Mouse (Mus musculus): ENCODE data around the gene Avpr2. TPM values are rescaled to one million over a fixed set of nuclear protein-coding genes. Genes with fewer than 3 reads are reported as not detected.
A peak's percentile ranks its signal among the peaks of the same experiment; 100 is the strongest.

The Avpr2 gene
- polyA plus RNA-seq, 1 experiment from 2014 or later, result 4.4 TPM

- Histone ChIP-seq H3K9ac (ENCODE audit: low read depth, low read length) (no peak overlapping the region), H3K36me3 (ENCODE audit: control insufficient read depth, insufficient read depth, low read length) (no peaks in the 10 kb centered on the region), H3K27me3 (ENCODE audit: control insufficient read depth, insufficient read depth, low read length) (no peaks in the 10 kb centered on the region), H3K27ac (ENCODE audit: low read depth, low read length) (no peak overlapping the region), H3K4me1 (ENCODE audit: control insufficient read depth, insufficient read depth, low read length) (no peaks in the 10 kb centered on the region), H3K9me3 (ENCODE audit: control insufficient read depth, low read length) (no peaks in the 10 kb centered on the region), H3K4me3 (ENCODE audit: low read length) (no peak overlapping the region), H3K4me2 (replicated peaks; ENCODE audit: low read depth, low read length) (no peak overlapping the region)
- ATAC-seq (ENCODE audit: low FRiP score, low TSS enrichment), result no peak
Observed at GRCm38 (mm10) chrX:73910451-73910850, 18.5 kb downstream of the Avpr2 start.

- H3K4me3 ChIP-seq (ENCODE audit: low read length), result peak overlapping the region; percentile 19; the same call in 1 of the 2 replicates
- no peaks in the 10 kb centered on the region for H3K9me3 ChIP-seq (ENCODE audit: control insufficient read depth, low read length)
- H3K36me3 ChIP-seq (ENCODE audit: control insufficient read depth, insufficient read depth, low read length), result no peaks in the 10 kb centered on the region
- WGBS, result 28% methylated on average over 26 of the region's 26 CpGs
- no peaks in the 10 kb centered on the region for H3K4me1 ChIP-seq (ENCODE audit: control insufficient read depth, insufficient read depth, low read length)
- no peak overlapping the region for H3K9ac ChIP-seq (ENCODE audit: low read depth, low read length)
- peak overlapping the region; percentile 39 for H3K4me2 ChIP-seq (replicated peaks; ENCODE audit: low read depth, low read length)
- H3K27me3 ChIP-seq (ENCODE audit: control insufficient read depth, insufficient read depth, low read length), result no peaks in the 10 kb centered on the region
- no peak for ATAC-seq (ENCODE audit: low FRiP score, low TSS enrichment)
- H3K27ac ChIP-seq (ENCODE audit: low read depth, low read length), result no peak overlapping the region
Observed at GRCm38 (mm10) chrX:73911156-73911555, 19.3 kb downstream of the Avpr2 start.

GRCm38 (mm10) chrX:73911588-73911987 lies 19.7 kb downstream of the Avpr2 start:
- ATAC-seq (ENCODE audit: low FRiP score, low TSS enrichment), result no peak
- Histone ChIP-seq H3K4me1 (ENCODE audit: control insufficient read depth, insufficient read depth, low read length) (no peaks in the 10 kb centered on the region), H3K9ac (ENCODE audit: low read depth, low read length) (no peak overlapping the region), H3K27ac (ENCODE audit: low read depth, low read length) (no peak overlapping the region), H3K36me3 (ENCODE audit: control insufficient read depth, insufficient read depth, low read length) (no peaks in the 10 kb centered on the region), H3K9me3 (ENCODE audit: control insufficient read depth, low read length) (no peaks in the 10 kb centered on the region), H3K27me3 (ENCODE audit: control insufficient read depth, insufficient read depth, low read length) (no peaks in the 10 kb centered on the region), H3K4me2 (replicated peaks; ENCODE audit: low read depth, low read length) (no peak overlapping the region; the same call in 1 of the 2 replicates), H3K4me3 (ENCODE audit: low read length) (no peak overlapping the region)
- WGBS, result 93% methylated on average over 2 of the region's 2 CpGs

DNA sequence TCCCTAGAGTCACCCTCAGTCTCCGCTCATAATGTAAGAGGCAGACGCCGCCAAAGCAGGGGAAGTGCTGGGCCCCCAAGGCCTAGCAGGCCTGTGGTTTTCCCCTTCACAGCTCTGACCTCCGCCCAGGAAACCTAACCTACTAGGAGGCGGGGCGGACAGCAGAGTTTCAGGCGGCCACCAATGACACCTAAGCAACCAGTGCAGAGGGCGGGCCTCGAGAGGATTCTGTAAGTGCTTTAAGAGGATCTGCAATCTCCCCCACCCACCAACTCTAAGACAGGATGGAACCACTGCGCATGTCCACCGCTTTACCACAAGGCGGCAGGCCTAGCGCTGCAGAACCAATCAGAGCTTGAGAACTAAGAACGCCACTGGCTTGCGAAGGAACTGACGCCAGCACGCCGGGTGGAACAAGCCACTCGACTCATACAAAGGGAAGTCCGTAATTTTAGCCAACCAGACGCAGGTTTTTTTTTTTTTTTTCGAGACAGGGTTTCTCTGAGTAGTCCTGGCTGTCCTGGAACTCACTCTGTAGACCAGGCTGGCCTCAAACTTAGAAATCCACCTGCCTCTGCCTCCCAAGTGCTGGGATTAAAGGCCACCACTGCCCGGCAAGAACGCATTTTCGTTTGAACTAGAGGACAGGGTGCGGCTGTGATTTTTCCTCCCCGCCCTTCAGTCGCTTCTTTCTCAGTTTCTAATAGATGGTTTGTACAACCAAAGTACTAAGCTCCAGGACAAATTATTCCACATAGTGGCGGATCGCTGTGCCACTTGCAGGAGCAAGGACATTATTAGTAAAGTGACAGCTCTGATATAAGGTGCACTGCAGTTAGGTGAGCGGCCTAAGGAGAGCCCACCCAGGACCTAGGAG lies 23.2 kb downstream of the Avpr2 start:
- H3K27me3 ChIP-seq (ENCODE audit: control insufficient read depth, insufficient read depth, low read length), result no peaks in the 10 kb centered on the region
- H3K4me2 ChIP-seq (replicated peaks; ENCODE audit: low read depth, low read length), result peak overlapping the region; percentile 31
- peak; percentile 97 for ATAC-seq (ENCODE audit: low FRiP score, low TSS enrichment)
- H3K9ac ChIP-seq (ENCODE audit: low read depth, low read length), result no peak overlapping the region
- H3K9me3 ChIP-seq (ENCODE audit: control insufficient read depth, low read length), result no peaks in the 10 kb centered on the region
- H3K36me3 ChIP-seq (ENCODE audit: control insufficient read depth, insufficient read depth, low read length), result peaks cover 14% of the 10 kb centered on the region
- no peaks in the 10 kb centered on the region for H3K4me1 ChIP-seq (ENCODE audit: control insufficient read depth, insufficient read depth, low read length)
- H3K27ac ChIP-seq (ENCODE audit: low read depth, low read length), result peak overlapping the region; percentile 59
- 38% methylated on average over 31 of the region's 31 CpGs for WGBS
- H3K4me3 ChIP-seq (ENCODE audit: low read length), result no peak overlapping the region; the same call in 1 of the 2 replicates

GRCm38 (mm10) chrX:73916945-73917344 lies 25.0 kb downstream of the Avpr2 start:
- H3K27me3 ChIP-seq (ENCODE audit: control insufficient read depth, insufficient read depth, low read length), result no peaks in the 10 kb centered on the region
- no peak overlapping the region for H3K27ac ChIP-seq (ENCODE audit: low read depth, low read length)
- H3K9me3 ChIP-seq (ENCODE audit: control insufficient read depth, low read length), result no peaks in the 10 kb centered on the region
- peaks cover 14% of the 10 kb centered on the region for H3K36me3 ChIP-seq (ENCODE audit: control insufficient read depth, insufficient read depth, low read length)
- no peak overlapping the region for H3K4me2 ChIP-seq (replicated peaks; ENCODE audit: low read depth, low read length)
- H3K4me1 ChIP-seq (ENCODE audit: control insufficient read depth, insufficient read depth, low read length), result no peaks in the 10 kb centered on the region
- no peak overlapping the region for H3K4me3 ChIP-seq (ENCODE audit: low read length)
- no peak overlapping the region for H3K9ac ChIP-seq (ENCODE audit: low read depth, low read length)
- no peak for ATAC-seq (ENCODE audit: low FRiP score, low TSS enrichment)
- 87% methylated on average over 8 of the region's 8 CpGs for WGBS

- Histone ChIP-seq H3K4me2 (replicated peaks; ENCODE audit: low read depth, low read length) (no peak overlapping the region), H3K4me1 (ENCODE audit: control insufficient read depth, insufficient read depth, low read length) (no peaks in the 10 kb centered on the region), H3K36me3 (ENCODE audit: control insufficient read depth, insufficient read depth, low read length) (peaks cover 14% of the 10 kb centered on the region), H3K27me3 (ENCODE audit: control insufficient read depth, insufficient read depth, low read length) (no peaks in the 10 kb centered on the region), H3K27ac (ENCODE audit: low read depth, low read length) (no peak overlapping the region), H3K4me3 (ENCODE audit: low read length) (no peak overlapping the region), H3K9ac (ENCODE audit: low read depth, low read length) (no peak overlapping the region), H3K9me3 (ENCODE audit: control insufficient read depth, low read length) (no peaks in the 10 kb centered on the region)
- no peak for ATAC-seq (ENCODE audit: low FRiP score, low TSS enrichment)
- 86% methylated on average over 5 of the region's 5 CpGs for WGBS
Observed at GRCm38 (mm10) chrX:73918631-73919030, 26.7 kb downstream of the Avpr2 start.

DNA sequence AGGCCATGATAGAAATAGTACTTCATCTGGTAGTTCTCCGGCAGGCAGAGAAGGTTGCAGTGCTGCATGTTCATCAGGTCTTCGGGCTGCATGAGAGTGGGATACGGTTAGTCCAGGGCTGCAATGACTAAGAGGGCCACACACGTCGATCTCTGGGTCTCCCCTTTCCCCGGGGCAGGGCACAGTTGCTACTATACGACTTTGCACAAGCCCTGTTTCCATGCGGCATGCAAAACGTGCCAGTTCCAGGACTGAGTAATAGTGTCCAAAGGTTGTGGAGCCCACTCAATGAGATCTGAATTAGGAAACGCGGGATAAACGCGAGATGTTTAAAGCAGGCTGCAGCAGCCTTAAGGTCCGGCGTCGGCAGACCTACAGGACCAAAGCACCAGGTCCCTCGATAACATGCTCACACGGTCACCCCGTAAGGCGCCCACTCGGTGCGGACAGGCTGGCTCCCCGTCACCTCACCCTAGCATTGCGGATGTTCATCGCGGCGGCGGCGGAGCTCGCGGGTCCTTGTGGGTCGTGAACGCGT lies 29.5 kb downstream of the Avpr2 start:
- peak overlapping the region; percentile 60 for H3K4me3 ChIP-seq (ENCODE audit: low read length)
- peaks cover 16% of the 10 kb centered on the region for H3K36me3 ChIP-seq (ENCODE audit: control insufficient read depth, insufficient read depth, low read length)
- no peaks in the 10 kb centered on the region for H3K9me3 ChIP-seq (ENCODE audit: control insufficient read depth, low read length)
- 35% methylated on average over 34 of the region's 34 CpGs for WGBS
- H3K27ac ChIP-seq (ENCODE audit: low read depth, low read length), result peak overlapping the region; percentile 80
- peak overlapping the region; percentile 51 for H3K4me2 ChIP-seq (replicated peaks; ENCODE audit: low read depth, low read length)
- no peaks in the 10 kb centered on the region for H3K4me1 ChIP-seq (ENCODE audit: control insufficient read depth, insufficient read depth, low read length)
- peak overlapping the region; percentile 68 for H3K9ac ChIP-seq (ENCODE audit: low read depth, low read length)
- H3K27me3 ChIP-seq (ENCODE audit: control insufficient read depth, insufficient read depth, low read length), result no peaks in the 10 kb centered on the region
- ATAC-seq (ENCODE audit: low FRiP score, low TSS enrichment), result peak; percentile 17; the same call in 1 of the 2 replicates

GRCm38 (mm10) chrX:73921823-73922549 lies 30.1 kb downstream of the Avpr2 start, which contains the start of the genes Arhgap4 and Naa10:
TSS of gene Arhgap4 (minus strand) at chrX:73921870.
TSS of gene Naa10 (minus strand) at chrX:73921944.
- Histone ChIP-seq H3K36me3 (ENCODE audit: control insufficient read depth, insufficient read depth, low read length) (peaks cover 16% of the 10 kb centered on the region), H3K27ac (ENCODE audit: low read depth, low read length) (peak within 1 kb of the TSS; percentile 80), H3K27me3 (ENCODE audit: control insufficient read depth, insufficient read depth, low read length) (no peaks in the 10 kb centered on the region), H3K4me1 (ENCODE audit: control insufficient read depth, insufficient read depth, low read length) (no peaks in the 10 kb centered on the region), H3K4me3 (ENCODE audit: low read length) (peak within 1 kb of the TSS; percentile 60), H3K4me2 (replicated peaks; ENCODE audit: low read depth, low read length) (peak within 1 kb of the TSS; percentile 52), H3K9ac (ENCODE audit: low read depth, low read length) (peak within 1 kb of the TSS; percentile 68), H3K9me3 (ENCODE audit: control insufficient read depth, low read length) (no peaks in the 10 kb centered on the region)
- 31% methylated on average over 43 of the region's 43 CpGs for WGBS
- peak; percentile 99 for ATAC-seq (ENCODE audit: low FRiP score, low TSS enrichment)

Data from kidney, embryonic 14.5 days (tissue).